Mouse (Mus musculus) CH12.LX (cell line): ENCODE measurements around the gene Zbed4.
"Not testable (repeated sequence)": the region's sequence is repeated elsewhere in the genome, so short reads cannot be mapped to it uniquely, and the experiment has no call there.

Experiments
- EP300 ChIP-seq: IDR thresholded peaks from 2 replicates; pipeline ENCODE4 v1.6.1; 2011; ENCODE audit warnings: low read length, improper control_type of control experiment
- POLR2A ChIP-seq: IDR thresholded peaks from 2 replicates; pipeline ENCODE4 v1.6.1; 2011; ENCODE audit warnings: low read depth, mild to moderate bottlenecking, improper control_type of control experiment, low read length

- TF ChIP-seq EP300, POLR2A: not testable (repeated sequence)
Observed at GRCm38 (mm10) chr15:88766139-88766538, 14.7 kb downstream of the Zbed4 start.
